Mouse (Mus musculus): Measurements from ENCODE around the gene Cdh5.
"Not testable (repeated sequence)": the region's sequence is repeated elsewhere in the genome, so short reads cannot be mapped to it uniquely, and the experiment has no call there.

Gene Cdh5

DNA sequence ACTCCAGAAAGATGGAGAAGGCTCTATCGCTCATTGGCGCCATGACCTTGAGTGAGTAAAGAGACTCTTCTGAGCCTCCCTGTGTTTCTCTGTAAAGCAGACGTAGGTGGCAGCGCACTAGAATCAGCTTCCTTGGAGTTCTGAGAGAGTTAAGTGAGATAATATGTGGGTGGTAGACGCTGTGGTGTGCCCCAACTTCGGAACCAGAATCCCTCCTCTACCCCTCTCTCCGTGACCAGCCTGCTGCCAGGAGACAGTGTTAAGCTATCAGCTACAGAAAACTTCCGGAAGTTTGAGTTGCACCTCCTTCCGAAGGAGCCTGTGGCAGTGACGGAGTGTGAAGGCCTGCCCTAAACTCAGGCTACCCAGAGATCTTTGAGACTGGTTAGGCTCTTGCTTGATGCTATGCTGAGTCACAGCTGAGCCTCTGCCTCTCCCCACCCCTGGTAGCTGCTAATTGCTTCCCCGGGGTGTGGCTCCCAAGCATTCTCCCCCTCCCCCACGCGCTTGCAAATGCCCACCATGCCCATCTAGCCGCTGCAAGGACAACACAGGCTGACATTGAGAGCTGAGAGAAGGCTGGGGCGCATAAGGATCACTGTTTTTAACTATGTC, 32.9 kb upstream of the Cdh5 start:
- H3K4me3 ChIP-seq (replicated peaks; ENCODE audit: low read length) = no peak overlapping the region
- no peaks in the 10 kb centered on the region for H3K9me3 ChIP-seq (ENCODE audit: low read length)
- H3K27me3 ChIP-seq (ENCODE audit: insufficient read depth, low read length) = peaks cover 26% of the 10 kb centered on the region
- TF ChIP-seq CTCF (conservative IDR thresholded peaks at IDR 0.05; ENCODE audit: low read length) (no peak), POU5F1 (IDR thresholded peaks at IDR 0.05; ENCODE audit: borderline replicate concordance, low read length) (no peak), NANOG (IDR thresholded peaks at IDR 0.05; ENCODE audit: borderline replicate concordance, low read length) (no peak)
- H3K4me1 ChIP-seq (replicated peaks; ENCODE audit: low read depth, low read length) = peaks cover 16% of the 10 kb centered on the region
- H3K36me3 ChIP-seq (ENCODE audit: insufficient read depth, low read length) = no peaks in the 10 kb centered on the region

DNA sequence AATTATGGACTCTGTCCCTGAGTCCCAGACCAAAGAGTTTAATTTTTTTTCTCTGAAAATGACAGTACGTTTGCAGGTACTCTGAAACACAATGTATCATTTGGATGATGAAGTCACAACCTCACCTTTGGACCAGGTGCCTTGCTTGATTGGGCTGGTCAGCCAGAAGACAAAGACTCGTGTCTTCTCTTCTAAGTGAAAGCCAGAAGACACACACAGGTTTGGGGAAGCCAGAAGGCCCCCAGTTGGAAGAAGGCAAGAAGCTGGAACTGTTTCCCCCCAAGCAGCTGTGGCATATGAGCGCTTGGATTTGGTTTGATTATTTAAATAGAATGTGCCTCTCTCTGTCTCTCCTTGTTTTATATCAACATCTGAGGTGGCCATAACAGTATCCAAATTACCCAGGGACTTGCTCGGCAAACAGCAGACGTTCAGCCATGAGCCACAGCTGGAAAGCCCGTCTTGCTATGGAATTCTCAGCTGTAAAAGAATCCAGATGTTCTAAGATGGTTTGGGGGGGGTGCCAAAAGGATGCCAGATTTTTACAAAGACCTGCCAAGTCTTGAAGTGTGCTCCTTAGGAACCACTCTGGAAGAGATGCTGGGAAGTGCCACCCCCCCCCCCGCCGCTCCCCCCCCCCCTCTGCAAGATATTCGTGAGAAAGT, 31.1 kb upstream of the Cdh5 start:
- not testable (repeated sequence) for H3K4me3 ChIP-seq (replicated peaks; ENCODE audit: low read length)
- H3K27me3 ChIP-seq (ENCODE audit: insufficient read depth, low read length) = peaks cover 10% of the 10 kb centered on the region
- H3K4me1 ChIP-seq (replicated peaks; ENCODE audit: low read depth, low read length) = peaks cover 16% of the 10 kb centered on the region

DNA sequence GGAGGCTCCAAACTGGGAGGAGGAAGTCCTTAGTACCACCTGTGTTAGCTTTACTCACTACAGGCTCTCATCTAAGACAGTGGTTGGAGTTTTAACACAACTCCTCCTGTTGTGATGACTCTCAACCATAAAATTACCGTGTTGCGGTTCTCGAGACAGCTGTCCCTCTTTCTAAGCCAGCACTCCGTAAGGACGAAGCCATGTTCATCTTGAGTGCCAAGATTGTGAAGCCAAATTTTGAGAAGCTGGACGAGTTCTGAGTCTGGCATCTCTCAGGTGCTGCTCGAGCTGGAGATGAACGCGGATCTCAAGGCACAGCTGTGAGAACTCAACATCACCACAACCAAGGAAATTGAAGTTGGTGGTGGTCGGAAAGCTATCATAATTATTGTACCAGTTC, 30.5 kb upstream of the Cdh5 start:
- Histone ChIP-seq H3K4me1 (replicated peaks; ENCODE audit: low read depth, low read length) (peaks cover 16% of the 10 kb centered on the region), H3K9me3 (ENCODE audit: low read length) (no peaks in the 10 kb centered on the region), H3K36me3 (ENCODE audit: insufficient read depth, low read length) (no peaks in the 10 kb centered on the region), H3K4me3 (replicated peaks; ENCODE audit: low read length) (no peak overlapping the region), H3K27me3 (ENCODE audit: insufficient read depth, low read length) (peaks cover 8% of the 10 kb centered on the region)
- TF ChIP-seq CTCF (conservative IDR thresholded peaks at IDR 0.05; ENCODE audit: low read length) = no peak
- TF ChIP-seq NANOG (IDR thresholded peaks at IDR 0.05; ENCODE audit: borderline replicate concordance, low read length) = no peak

More for the DNA sequence above, 31.1 kb upstream of the Cdh5 start:
- not testable (repeated sequence) for H3K9me3 ChIP-seq (ENCODE audit: low read length); H3K36me3 ChIP-seq (ENCODE audit: insufficient read depth, low read length)

DNA sequence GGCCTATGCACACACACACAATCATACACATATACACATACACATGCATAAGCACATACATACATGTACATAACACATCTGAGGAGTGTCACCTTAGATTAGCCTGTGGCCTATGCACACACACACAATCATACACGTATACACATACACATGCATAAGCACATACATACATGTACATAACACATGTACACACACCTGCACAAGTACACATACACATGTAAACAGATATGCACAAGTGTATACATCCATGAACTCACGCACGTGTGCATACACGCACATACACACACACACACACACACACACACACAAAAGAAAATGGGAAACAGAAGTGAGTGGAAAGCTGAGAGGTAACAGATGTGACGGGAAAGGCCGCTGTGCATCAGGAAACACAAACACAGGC, 26.3 kb upstream of the Cdh5 start:
- no peaks in the 10 kb centered on the region for H3K36me3 ChIP-seq (ENCODE audit: insufficient read depth, low read length)
- H3K4me3 ChIP-seq (replicated peaks; ENCODE audit: low read length) = no peak overlapping the region
- no peak for TF ChIP-seq POU5F1 (IDR thresholded peaks at IDR 0.05; ENCODE audit: borderline replicate concordance, low read length)
- TF ChIP-seq NANOG (IDR thresholded peaks at IDR 0.05; ENCODE audit: borderline replicate concordance, low read length) = no peak
- TF ChIP-seq CTCF (conservative IDR thresholded peaks at IDR 0.05; ENCODE audit: low read length) = no peak
- no peaks in the 10 kb centered on the region for H3K4me1 ChIP-seq (replicated peaks; ENCODE audit: low read depth, low read length)
- peaks cover 16% of the 10 kb centered on the region for H3K9me3 ChIP-seq (ENCODE audit: low read length)
- H3K27me3 ChIP-seq (ENCODE audit: insufficient read depth, low read length) = peaks cover 3% of the 10 kb centered on the region; the same call in 1 of the 2 replicates

DNA sequence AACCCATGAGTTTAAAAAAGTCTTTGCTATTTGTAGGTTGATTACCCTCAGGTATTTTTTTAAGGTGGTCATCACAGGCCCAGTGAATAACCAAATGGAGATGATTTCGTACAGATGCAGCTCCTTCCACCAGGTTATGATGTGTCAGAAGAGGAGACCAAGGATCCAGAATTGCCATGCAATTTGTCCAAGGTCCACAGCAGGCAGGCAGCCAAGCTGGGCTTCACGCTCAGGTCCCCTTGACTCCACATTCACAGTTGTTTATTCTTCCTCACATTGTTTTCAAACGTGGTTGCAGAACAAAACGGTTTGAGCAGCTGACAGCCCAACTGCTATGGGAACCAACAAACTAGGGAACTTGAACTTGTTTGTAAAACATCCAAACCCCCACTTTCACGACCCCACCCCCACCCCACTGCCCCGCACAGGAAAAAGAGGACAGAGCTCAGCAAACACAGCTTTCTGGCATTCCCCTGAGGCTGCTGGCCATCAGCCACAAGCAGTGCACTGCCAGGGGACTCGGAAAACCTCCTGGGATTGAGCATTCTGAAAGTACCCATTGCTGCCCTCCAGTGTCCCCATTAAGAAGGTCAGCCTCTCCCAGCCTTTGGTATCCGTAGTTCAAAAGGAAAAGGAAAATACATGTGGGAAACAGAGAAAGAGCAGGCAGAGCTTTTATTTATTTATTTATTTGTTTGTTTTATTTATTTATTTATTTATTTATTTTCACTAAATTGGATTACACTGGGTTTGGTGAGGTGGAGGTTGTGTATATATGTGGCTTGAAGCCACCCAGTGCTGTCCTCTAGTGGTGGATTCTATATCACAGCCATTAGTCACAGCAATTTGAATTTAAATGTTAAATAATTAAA, 24.6 kb upstream of the Cdh5 start:
- Histone ChIP-seq H3K4me3 (replicated peaks; ENCODE audit: low read length) (no peak overlapping the region), H3K36me3 (ENCODE audit: insufficient read depth, low read length) (no peaks in the 10 kb centered on the region), H3K27me3 (ENCODE audit: insufficient read depth, low read length) (peaks cover 3% of the 10 kb centered on the region; the same call in 1 of the 2 replicates), H3K9me3 (ENCODE audit: low read length) (peaks cover 16% of the 10 kb centered on the region), H3K4me1 (replicated peaks; ENCODE audit: low read depth, low read length) (no peaks in the 10 kb centered on the region)
- TF ChIP-seq CTCF (conservative IDR thresholded peaks at IDR 0.05; ENCODE audit: low read length) (peak; percentile 91), NANOG (IDR thresholded peaks at IDR 0.05; ENCODE audit: borderline replicate concordance, low read length) (no peak)

DNA sequence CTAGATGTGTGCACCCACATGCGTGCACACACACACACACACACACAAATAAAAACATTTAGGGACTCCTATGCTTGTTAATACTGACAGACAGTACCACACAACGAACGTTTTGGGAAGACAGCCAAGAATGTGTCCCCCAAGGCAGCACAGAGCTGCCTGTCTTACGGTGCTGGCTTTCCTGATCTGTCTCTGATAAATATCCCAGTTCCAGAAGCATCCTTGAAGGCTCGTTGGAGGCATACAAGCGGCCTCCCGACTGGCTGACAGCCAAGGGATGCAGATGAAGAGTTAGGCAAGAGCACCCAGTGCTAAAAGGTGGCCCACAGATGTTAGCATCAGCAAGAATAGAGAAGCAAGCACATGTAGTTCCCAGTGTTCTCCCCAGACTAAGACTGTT, 23.3 kb upstream of the Cdh5 start:
- no peaks in the 10 kb centered on the region for H3K4me1 ChIP-seq (replicated peaks; ENCODE audit: low read depth, low read length)
- no peaks in the 10 kb centered on the region for H3K36me3 ChIP-seq (ENCODE audit: insufficient read depth, low read length)
- peaks cover 3% of the 10 kb centered on the region; the same call in 1 of the 2 replicates for H3K27me3 ChIP-seq (ENCODE audit: insufficient read depth, low read length)
- TF ChIP-seq NANOG (IDR thresholded peaks at IDR 0.05; ENCODE audit: borderline replicate concordance, low read length) (no peak), POU5F1 (IDR thresholded peaks at IDR 0.05; ENCODE audit: borderline replicate concordance, low read length) (no peak), CTCF (conservative IDR thresholded peaks at IDR 0.05; ENCODE audit: low read length) (no peak)
- peaks cover 16% of the 10 kb centered on the region for H3K9me3 ChIP-seq (ENCODE audit: low read length)
- H3K4me3 ChIP-seq (replicated peaks; ENCODE audit: low read length) = no peak overlapping the region

DNA sequence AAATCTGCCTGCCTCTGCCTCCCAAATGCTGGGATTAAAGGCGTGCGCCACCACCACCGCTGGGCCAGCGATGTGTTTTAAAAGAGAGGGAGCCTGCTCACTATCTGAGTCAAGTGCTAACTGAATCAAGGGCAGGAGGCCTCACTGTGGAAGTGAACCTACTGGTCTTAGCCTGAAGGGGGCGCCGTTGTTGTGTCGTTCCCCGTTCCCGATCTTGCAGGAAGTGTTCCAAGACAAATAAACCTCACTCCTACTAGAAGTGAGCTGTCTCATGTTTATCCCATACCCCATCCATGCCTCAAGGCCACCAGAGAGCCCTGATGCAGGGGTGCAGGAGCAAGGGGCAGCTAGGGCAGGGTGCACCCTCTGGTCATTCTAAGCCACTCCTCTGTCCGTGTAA, 16.1 kb upstream of the Cdh5 start:
- H3K27me3 ChIP-seq (ENCODE audit: insufficient read depth, low read length) = peaks cover 33% of the 10 kb centered on the region
- no peak for TF ChIP-seq POU5F1 (IDR thresholded peaks at IDR 0.05; ENCODE audit: borderline replicate concordance, low read length)
- TF ChIP-seq CTCF (conservative IDR thresholded peaks at IDR 0.05; ENCODE audit: low read length) = peak; percentile 53
- no peak for TF ChIP-seq NANOG (IDR thresholded peaks at IDR 0.05; ENCODE audit: borderline replicate concordance, low read length)
- H3K4me1 ChIP-seq (replicated peaks; ENCODE audit: low read depth, low read length) = 0 out of 2 replicates have a peak, but pooled peaks cover 2% of the 10 kb centered on the region
- no peaks in the 10 kb centered on the region for H3K36me3 ChIP-seq (ENCODE audit: insufficient read depth, low read length)
- H3K9me3 ChIP-seq (ENCODE audit: low read length) = no peaks in the 10 kb centered on the region
- H3K4me3 ChIP-seq (replicated peaks; ENCODE audit: low read length) = no peak overlapping the region

DNA sequence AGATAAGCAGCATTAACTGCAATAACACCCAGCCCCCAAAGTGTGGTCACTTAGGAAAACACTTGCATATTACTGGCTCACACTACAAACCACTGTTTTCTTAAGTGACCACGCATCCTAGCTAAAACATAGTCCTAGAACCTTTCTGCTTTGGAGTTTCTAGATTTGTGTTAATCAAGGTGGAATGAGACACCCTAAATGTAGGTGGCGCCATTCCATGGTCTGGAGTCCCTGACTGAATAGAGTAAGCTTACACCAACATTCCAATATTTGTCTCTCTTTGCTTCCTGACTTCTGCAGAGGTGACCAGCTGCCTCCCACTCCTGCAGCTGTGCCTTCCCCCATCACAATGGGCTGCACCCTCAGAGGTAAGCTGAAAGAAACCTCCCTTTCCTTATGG, 14.8 kb upstream of the Cdh5 start:
- no peaks in the 10 kb centered on the region for H3K9me3 ChIP-seq (ENCODE audit: low read length)
- H3K36me3 ChIP-seq (ENCODE audit: insufficient read depth, low read length) = no peaks in the 10 kb centered on the region
- TF ChIP-seq NANOG (IDR thresholded peaks at IDR 0.05; ENCODE audit: borderline replicate concordance, low read length) = no peak
- TF ChIP-seq POU5F1 (IDR thresholded peaks at IDR 0.05; ENCODE audit: borderline replicate concordance, low read length) = no peak
- peak; percentile 23 for TF ChIP-seq CTCF (conservative IDR thresholded peaks at IDR 0.05; ENCODE audit: low read length)
- peaks cover 2% of the 10 kb centered on the region for H3K4me1 ChIP-seq (replicated peaks; ENCODE audit: low read depth, low read length)
- H3K4me3 ChIP-seq (replicated peaks; ENCODE audit: low read length) = no peak overlapping the region
- H3K27me3 ChIP-seq (ENCODE audit: insufficient read depth, low read length) = peaks cover 39% of the 10 kb centered on the region
